Mouse (Mus musculus): Measurements from ENCODE around the gene Atg101.

DNA sequence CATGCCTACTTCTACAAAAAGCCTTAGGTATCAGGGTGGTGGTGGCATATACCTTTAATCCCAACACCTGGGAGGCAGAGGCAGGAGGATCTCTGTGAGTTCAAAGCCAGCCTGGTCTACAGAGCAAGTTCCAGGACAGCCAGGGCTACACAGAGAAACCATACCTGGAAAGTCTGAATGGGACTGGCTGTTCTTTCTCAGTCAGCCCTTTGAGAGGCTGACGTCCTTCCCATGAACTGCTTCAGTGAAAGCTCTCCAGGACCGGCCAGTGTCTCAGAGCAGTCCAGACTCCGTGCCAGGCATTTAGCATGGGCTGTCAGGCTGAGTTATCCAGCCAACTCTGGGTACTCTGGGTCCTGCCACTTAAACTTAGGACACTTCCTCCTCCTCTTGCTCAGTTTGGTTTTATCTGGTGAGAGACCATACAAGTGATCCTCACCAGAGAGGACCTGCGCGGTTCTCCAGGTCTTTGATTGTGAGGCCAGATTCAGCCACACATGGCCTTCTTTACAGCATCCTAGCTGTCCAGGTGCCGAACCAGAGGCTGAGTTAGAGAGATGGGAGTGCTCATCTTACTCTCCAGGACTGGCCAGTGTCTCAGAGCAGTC is 36.0 kb downstream of the Atg101 start:
- no peak for TF ChIP-seq CTCF (IDR thresholded peaks at IDR 0.05)
- TF ChIP-seq EP300 (IDR thresholded peaks at IDR 0.05) = no peak
